Mouse (Mus musculus) hindbrain, embryonic 16.5 days (tissue): ENCODE measurements at regions not wholly inside any gene's neighbourhood (a gene's known extent, or its start where the extent isn't known, plus 50 kb on each side); places are given as distances from the start of the nearest gene placed in this dataset.
"Not testable (repeated sequence)": the region's sequence is repeated elsewhere in the genome, so short reads cannot be mapped to it uniquely, and the experiment has no call there.

ENCODE experiments used
- ATAC-seq: fragments of 200-750 bp; cut with Nextera tagmentation; 2 replicates; pipeline ENCODE4 v1.8.0; 2017; ENCODE audit warnings: moderate TSS enrichment, moderate library complexity
- H3K27ac ChIP-seq: fragments of 300-500 bp; sonication (generic); 2 replicates; pipeline ENCODE4 v1.5.1; 2014; ENCODE audit warnings: low read depth, mild to moderate bottlenecking, control low read depth, low read length, moderate library complexity
- H3K27me3 ChIP-seq: fragments of 300-500 bp; sonication (generic); replicated peaks from 2 replicates; pipeline ENCODE4 v1.6.1; 2014; ENCODE audit warnings: low read length; ENCODE audit not compliant: control insufficient read depth, insufficient read depth
- H3K36me3 ChIP-seq: fragments of 300-500 bp; sonication (generic); 2 replicates; pipeline ENCODE4 v1.6.1; 2014; ENCODE audit warnings: mild to moderate bottlenecking, low read length, moderate library complexity, mixed read lengths; ENCODE audit not compliant: control insufficient read depth, insufficient read depth
- H3K4me1 ChIP-seq: fragments of 300-500 bp; sonication (generic); 2 replicates; pipeline ENCODE4 v1.6.1; 2014; ENCODE audit warnings: low read depth, low read length; ENCODE audit not compliant: control insufficient read depth, insufficient read depth
- H3K4me2 ChIP-seq: fragments of 300-500 bp; sonication (generic); 2 replicates; pipeline ENCODE4 v1.6.1; 2014; ENCODE audit warnings: mild to moderate bottlenecking, low read length, control low read depth, moderate library complexity
- H3K4me3 ChIP-seq: fragments of 300-500 bp; sonication (generic); 2 replicates; pipeline ENCODE4 v1.5.1; 2014; ENCODE audit warnings: mild to moderate bottlenecking, low read length, control low read depth, moderate library complexity
- H3K9ac ChIP-seq: fragments of 300-500 bp; sonication (generic); 2 replicates; pipeline ENCODE4 v1.6.1; 2014; ENCODE audit warnings: low read depth, mild to moderate bottlenecking, control low read depth, low read length, moderate library complexity
- H3K9me3 ChIP-seq: fragments of 300-500 bp; sonication (generic); 2 replicates; pipeline ENCODE4 v1.6.1; 2014; ENCODE audit warnings: mild to moderate bottlenecking, low read length, moderate library complexity; ENCODE audit not compliant: control insufficient read depth
- WGBS: fragments of 180-500 bp; shearing (Covaris S2); extraction: QIAGEN DNeasy Blood & Tissue Kit; methylation state at CpG from one replicate; pipeline ENCODE4 v1.1.7; 2014; 5-methylcytosine and 5-hydroxymethylcytosine counted together

GRCm38 (mm10) chr11:42928916-42929315 is 106.6 kb upstream of the Gm9972 start:
- peak; percentile 34; the same call in 1 of the 2 replicates for ATAC-seq
- WGBS: 59% methylated on average over 3 of the region's 3 CpGs

GRCm38 (mm10) chr11:42939271-42939670 is 96.3 kb upstream of the Gm9972 start:
- H3K36me3 ChIP-seq, H3K9me3 ChIP-seq, H3K4me1 ChIP-seq, H3K9ac ChIP-seq, H3K27me3 ChIP-seq, H3K4me3 ChIP-seq, ATAC-seq, H3K4me2 ChIP-seq, H3K27ac ChIP-seq: not testable (repeated sequence)
- 87% methylated on average over 4 of the region's 4 CpGs for WGBS

More at GRCm38 (mm10) chr11:42928916-42929315, 106.6 kb upstream of the Gm9972 start:
- H3K4me1 ChIP-seq: no peaks in the 10 kb centered on the region
- no peak overlapping the region for H3K4me2 ChIP-seq
- no peak overlapping the region for H3K4me3 ChIP-seq
- no peaks in the 10 kb centered on the region for H3K36me3 ChIP-seq
- H3K27me3 ChIP-seq: no peaks in the 10 kb centered on the region
- no peak overlapping the region for H3K9ac ChIP-seq
- no peaks in the 10 kb centered on the region for H3K9me3 ChIP-seq
- no peak overlapping the region for H3K27ac ChIP-seq

GRCm38 (mm10) chr11:42941561-42941960 is 94.0 kb upstream of the Gm9972 start:
- Histone ChIP-seq H3K36me3 (no peaks in the 10 kb centered on the region), H3K27me3 (no peaks in the 10 kb centered on the region), H3K9me3 (no peaks in the 10 kb centered on the region), H3K27ac (no peak overlapping the region), H3K9ac (no peak overlapping the region), H3K4me2 (no peak overlapping the region), H3K4me1 (no peaks in the 10 kb centered on the region), H3K4me3 (no peak overlapping the region)
- ATAC-seq: no peak
- WGBS: 83% methylated on average over 3 of the region's 3 CpGs

DNA sequence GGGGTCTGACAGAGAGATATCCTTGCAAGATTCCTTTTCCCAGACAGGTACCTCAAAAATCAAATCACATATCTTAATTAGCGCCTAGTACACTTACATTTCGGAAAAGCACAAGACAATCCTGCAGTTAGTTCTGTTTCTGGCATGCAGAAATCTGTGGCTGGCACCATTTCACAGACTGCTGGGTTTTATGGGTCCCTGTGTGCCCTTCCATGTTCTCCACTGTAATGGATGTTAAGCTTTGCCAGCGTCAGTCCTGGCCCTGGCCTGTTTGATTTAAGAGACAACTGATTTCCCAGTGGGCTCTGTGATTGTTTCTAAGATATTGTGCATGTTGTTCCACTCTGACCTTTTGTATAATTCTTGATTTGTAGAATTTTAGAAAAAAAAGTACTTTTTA is 93.3 kb upstream of the Gm9972 start:
- Histone ChIP-seq H3K27ac (no peak overlapping the region), H3K27me3 (no peaks in the 10 kb centered on the region), H3K4me2 (no peak overlapping the region), H3K36me3 (no peaks in the 10 kb centered on the region), H3K9me3 (no peaks in the 10 kb centered on the region), H3K9ac (no peak overlapping the region), H3K4me1 (no peaks in the 10 kb centered on the region), H3K4me3 (no peak overlapping the region)
- no peak for ATAC-seq
- 61% methylated on average over 3 of the region's 3 CpGs for whole genome bisulfite sequencing

GRCm38 (mm10) chr11:42944573-42944972 is 91.0 kb upstream of the Gm9972 start:
- Histone ChIP-seq H3K27me3 (no peaks in the 10 kb centered on the region), H3K4me1 (no peaks in the 10 kb centered on the region), H3K4me3 (no peak overlapping the region), H3K9ac (no peak overlapping the region), H3K9me3 (no peaks in the 10 kb centered on the region), H3K4me2 (no peak overlapping the region), H3K27ac (no peak overlapping the region), H3K36me3 (no peaks in the 10 kb centered on the region)
- 76% methylated on average over 3 of the region's 3 CpGs for WGBS
- no peak for ATAC-seq

GRCm38 (mm10) chr11:42949823-42950222 is 85.7 kb upstream of the Gm9972 start:
- Histone ChIP-seq H3K27me3 (no peaks in the 10 kb centered on the region), H3K4me2 (no peak overlapping the region), H3K27ac (no peak overlapping the region), H3K9me3 (no peaks in the 10 kb centered on the region), H3K9ac (no peak overlapping the region), H3K36me3 (no peaks in the 10 kb centered on the region), H3K4me3 (no peak overlapping the region), H3K4me1 (no peaks in the 10 kb centered on the region)
- ATAC-seq: no peak
- 78% methylated on average over 1 of the region's 1 CpGs for WGBS

GRCm38 (mm10) chr11:42954169-42954568 is 81.4 kb upstream of the Gm9972 start:
- Histone ChIP-seq H3K36me3 (no peaks in the 10 kb centered on the region), H3K4me1 (no peaks in the 10 kb centered on the region), H3K9me3 (no peaks in the 10 kb centered on the region), H3K4me3 (no peak overlapping the region), H3K27me3 (no peaks in the 10 kb centered on the region), H3K9ac (no peak overlapping the region), H3K4me2 (no peak overlapping the region), H3K27ac (no peak overlapping the region)
- no peak for ATAC-seq
- WGBS: 73% methylated on average over 5 of the region's 5 CpGs

DNA sequence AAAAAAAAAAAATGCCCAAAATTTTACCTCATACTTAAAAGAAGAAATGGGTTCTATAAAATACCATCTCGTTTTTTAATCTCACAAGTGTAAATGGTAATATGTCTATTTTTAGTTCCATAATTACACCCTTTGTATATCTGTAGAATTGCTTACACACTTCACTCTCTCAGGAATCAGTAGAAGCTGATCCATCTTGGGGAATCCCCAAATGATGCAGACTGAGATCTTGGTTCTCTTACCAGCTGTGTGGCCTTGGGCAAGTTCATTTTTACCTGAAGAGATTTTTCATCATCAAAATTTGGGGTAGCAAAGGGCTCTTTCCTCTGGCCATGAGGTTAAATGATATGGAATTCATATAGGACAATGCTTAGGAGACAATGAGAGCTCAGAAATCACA is 69.8 kb upstream of the Gm9972 start:
- Histone ChIP-seq H3K4me3 (no peak overlapping the region), H3K36me3 (no peaks in the 10 kb centered on the region), H3K27me3 (no peaks in the 10 kb centered on the region), H3K9ac (no peak overlapping the region), H3K9me3 (no peaks in the 10 kb centered on the region), H3K4me2 (no peak overlapping the region), H3K4me1 (no peaks in the 10 kb centered on the region), H3K27ac (no peak overlapping the region)
- no peak for ATAC-seq
- WGBS: 67% methylated on average over 1 of the region's 1 CpGs

GRCm38 (mm10) chr11:42978245-42978644 is 57.3 kb upstream of the Gm9972 start:
- Histone ChIP-seq H3K27me3 (no peaks in the 10 kb centered on the region), H3K4me3 (no peak overlapping the region), H3K4me2 (no peak overlapping the region), H3K36me3 (no peaks in the 10 kb centered on the region), H3K9ac (no peak overlapping the region), H3K9me3 (no peaks in the 10 kb centered on the region), H3K27ac (no peak overlapping the region), H3K4me1 (no peaks in the 10 kb centered on the region)
- 41% methylated on average over 2 of the region's 2 CpGs for WGBS
- no peak for ATAC-seq
